Mouse (Mus musculus) kidney, postnatal 14 days (tissue): ENCODE measurements around the gene Fam104a.

Source experiments
- DNase-seq: peaks from one replicate; pipeline ENCODE4 v3.0.0; 2022; ENCODE audit warnings: mixed read lengths

The Fam104a gene

GRCm38 (mm10) chr11:113683957-113684706 lies at the start of gene Fam104a, which contains the start of gene D11Wsu47e:
TSS of gene Fam104a (minus strand) at chr11:113684155.
TSS of gene D11Wsu47e (plus strand) at chr11:113684412.
- peak; percentile 97 for DNase-seq

- no peak for DNase-seq
Observed at GRCm38 (mm10) chr11:113731945-113732612, 48.1 kb upstream of the Fam104a start.

- DNase-seq: no peak
Observed at GRCm38 (mm10) chr11:113730879-113731278, 46.9 kb upstream of the Fam104a start.

- DNase-seq: peak; percentile 50
Observed at GRCm38 (mm10) chr11:113729917-113730316, 46.0 kb upstream of the Fam104a start.

GRCm38 (mm10) chr11:113729239-113729638 lies 45.3 kb upstream of the Fam104a start:
- DNase-seq: no peak

GRCm38 (mm10) chr11:113727992-113728391 lies 44.0 kb upstream of the Fam104a start:
- no peak for DNase-seq

- DNase-seq: peak; percentile 62
Observed at GRCm38 (mm10) chr11:113726994-113727888, 43.3 kb upstream of the Fam104a start.

GRCm38 (mm10) chr11:113725235-113726048 lies 41.5 kb upstream of the Fam104a start:
- peak; percentile 70 for DNase-seq

- DNase-seq: no peak
Observed at GRCm38 (mm10) chr11:113722405-113723090, 38.6 kb upstream of the Fam104a start.

GRCm38 (mm10) chr11:113717767-113718424 lies 33.9 kb upstream of the Fam104a start:
- DNase-seq: no peak

GRCm38 (mm10) chr11:113716132-113716531 lies 32.2 kb upstream of the Fam104a start:
- no peak for DNase-seq

GRCm38 (mm10) chr11:113715078-113715674 lies 31.2 kb upstream of the Fam104a start:
- DNase-seq: no peak

- no peak for DNase-seq
Observed at GRCm38 (mm10) chr11:113711061-113711460, 27.1 kb upstream of the Fam104a start.

- DNase-seq: no peak
Observed at GRCm38 (mm10) chr11:113710257-113710777, 26.4 kb upstream of the Fam104a start.

GRCm38 (mm10) chr11:113709731-113710256 lies 25.8 kb upstream of the Fam104a start, which contains the start of gene Cpsf4l:
TSS of gene Cpsf4l (minus strand) at chr11:113710017.
- DNase-seq: peak; percentile 50

GRCm38 (mm10) chr11:113709272-113709671 lies 25.3 kb upstream of the Fam104a start:
- DNase-seq: no peak

GRCm38 (mm10) chr11:113708629-113709213 lies 24.8 kb upstream of the Fam104a start:
- no peak for DNase-seq

GRCm38 (mm10) chr11:113705966-113706652 lies 22.2 kb upstream of the Fam104a start:
- no peak for DNase-seq

GRCm38 (mm10) chr11:113703758-113704157 lies 19.8 kb upstream of the Fam104a start:
- DNase-seq: peak; percentile 83
